Mouse (Mus musculus) hindbrain, embryonic 16.5 days (tissue): ENCODE data around the gene Gm28635. TPM values are rescaled to one million over a fixed set of nuclear protein-coding genes. Genes with fewer than 3 reads are reported as not detected.

Experiments
- ATAC-seq: fragments of 200-750 bp; cut with Nextera tagmentation; 2 replicates; pipeline ENCODE4 v1.8.0; 2017; ENCODE audit warnings: moderate TSS enrichment, moderate library complexity
- H3K27ac ChIP-seq: fragments of 300-500 bp; sonication (generic); 2 replicates; pipeline ENCODE4 v1.5.1; 2014; ENCODE audit warnings: low read depth, mild to moderate bottlenecking, control low read depth, low read length, moderate library complexity
- H3K27me3 ChIP-seq: fragments of 300-500 bp; sonication (generic); replicated peaks from 2 replicates; pipeline ENCODE4 v1.6.1; 2014; ENCODE audit warnings: low read length; ENCODE audit not compliant: control insufficient read depth, insufficient read depth
- H3K36me3 ChIP-seq: fragments of 300-500 bp; sonication (generic); 2 replicates; pipeline ENCODE4 v1.6.1; 2014; ENCODE audit warnings: mild to moderate bottlenecking, low read length, moderate library complexity, mixed read lengths; ENCODE audit not compliant: control insufficient read depth, insufficient read depth
- H3K4me1 ChIP-seq: fragments of 300-500 bp; sonication (generic); 2 replicates; pipeline ENCODE4 v1.6.1; 2014; ENCODE audit warnings: low read depth, low read length; ENCODE audit not compliant: control insufficient read depth, insufficient read depth
- H3K4me2 ChIP-seq: fragments of 300-500 bp; sonication (generic); 2 replicates; pipeline ENCODE4 v1.6.1; 2014; ENCODE audit warnings: mild to moderate bottlenecking, low read length, control low read depth, moderate library complexity
- H3K4me3 ChIP-seq: fragments of 300-500 bp; sonication (generic); 2 replicates; pipeline ENCODE4 v1.5.1; 2014; ENCODE audit warnings: mild to moderate bottlenecking, low read length, control low read depth, moderate library complexity
- H3K9ac ChIP-seq: fragments of 300-500 bp; sonication (generic); 2 replicates; pipeline ENCODE4 v1.6.1; 2014; ENCODE audit warnings: low read depth, mild to moderate bottlenecking, control low read depth, low read length, moderate library complexity
- H3K9me3 ChIP-seq: fragments of 300-500 bp; sonication (generic); 2 replicates; pipeline ENCODE4 v1.6.1; 2014; ENCODE audit warnings: mild to moderate bottlenecking, low read length, moderate library complexity; ENCODE audit not compliant: control insufficient read depth
- WGBS: fragments of 180-500 bp; shearing (Covaris S2); extraction: QIAGEN DNeasy Blood & Tissue Kit; methylation state at CpG from one replicate; pipeline ENCODE4 v1.1.7; 2014; 5-methylcytosine and 5-hydroxymethylcytosine counted together
- polyA plus RNA-seq: library from polyadenylated mRNA; unstranded; fragments of >200 nt; fragmentation: Nextera tagmentation; extraction: Ambion mirVana; gene quantifications from 2 replicates; pipeline ENCODE4 v1.2.1, GENCODE M21; 2015

Gm28635 gene
- polyA plus RNA-seq, 1 experiment from 2014 or later, result not detected

- no peaks in the 10 kb centered on the region for H3K27me3 ChIP-seq
- H3K4me2 ChIP-seq, result peak overlapping the region; percentile 93
- no peaks in the 10 kb centered on the region for H3K9me3 ChIP-seq
- peaks cover 12% of the 10 kb centered on the region for H3K4me1 ChIP-seq
- no peak for ATAC-seq
- H3K4me3 ChIP-seq, result peak overlapping the region; percentile 96
- 37% methylated on average over 9 of the region's 9 CpGs for WGBS
- no peaks in the 10 kb centered on the region for H3K36me3 ChIP-seq
- H3K27ac ChIP-seq, result peak overlapping the region; percentile 89
- peak overlapping the region; percentile 79 for H3K9ac ChIP-seq
Measured at GRCm38 (mm10) chr2:84716423-84717355, 38.8 kb upstream of the Gm28635 start.

DNA sequence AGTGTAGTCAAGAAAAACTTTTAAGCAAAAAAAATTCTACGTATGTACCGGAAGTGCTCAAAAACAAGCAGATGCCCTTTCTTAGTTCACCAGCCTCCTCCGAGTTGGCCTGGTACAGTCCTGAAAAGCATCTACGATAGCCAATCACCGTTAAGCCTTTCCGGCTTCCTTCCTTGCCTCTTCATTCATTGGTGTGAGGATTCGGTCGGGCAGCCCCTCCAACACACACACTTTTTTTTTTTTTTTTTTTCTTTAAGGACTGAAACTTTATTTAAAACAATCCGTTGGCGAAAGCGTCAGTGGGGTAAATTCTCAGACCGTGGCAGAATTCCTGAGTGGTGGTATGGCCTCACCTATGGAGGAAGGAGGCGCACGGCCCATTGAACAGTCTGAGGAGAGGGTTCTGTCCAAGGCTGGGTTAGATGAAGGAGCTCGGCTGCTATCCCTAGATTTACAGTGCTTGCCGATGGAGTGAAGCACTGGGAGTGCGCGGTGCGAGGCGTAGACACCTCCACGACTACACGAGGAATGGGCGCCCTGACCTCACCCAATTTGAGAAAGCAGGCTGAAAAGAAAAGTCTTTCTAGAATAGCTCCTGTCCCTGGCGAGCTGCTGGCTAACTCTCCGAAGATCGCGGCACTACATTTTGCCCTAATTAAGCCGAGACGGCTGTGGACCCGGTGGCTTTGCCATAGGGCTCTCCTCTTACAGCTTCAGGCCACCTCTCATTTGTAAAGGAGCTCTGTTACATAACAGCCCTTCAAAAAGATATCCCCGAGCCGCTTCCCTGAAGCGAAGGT lies 37.9 kb upstream of the Gm28635 start:
- under 1% methylated on average over 33 of the region's 33 CpGs for WGBS
- peak overlapping the region; percentile 98 for H3K27ac ChIP-seq

GRCm38 (mm10) chr2:84714811-84715561 lies 37.1 kb upstream of the Gm28635 start, which contains the start of gene Zdhhc5:
Zdhhc5 (minus strand) TSS chr2:84715180.
- H3K4me1 ChIP-seq, result peaks cover 12% of the 10 kb centered on the region
- ATAC-seq, result peak; percentile 96
- peak within 1 kb of the TSS; percentile 95 for H3K9ac ChIP-seq
- H3K4me3 ChIP-seq, result peak within 1 kb of the TSS; percentile 96
- H3K4me2 ChIP-seq, result peak within 1 kb of the TSS; percentile 93
- peak within 1 kb of the TSS; percentile 98 for H3K27ac ChIP-seq
- H3K36me3 ChIP-seq, result peaks cover 8% of the 10 kb centered on the region
- WGBS, result under 1% methylated on average over 97 of the region's 107 CpGs
- H3K9me3 ChIP-seq, result no peaks in the 10 kb centered on the region
- no peaks in the 10 kb centered on the region for H3K27me3 ChIP-seq

More for the DNA sequence above, 37.9 kb upstream of the Gm28635 start:
- Histone ChIP-seq H3K9ac (peak overlapping the region; percentile 79), H3K27me3 (no peaks in the 10 kb centered on the region), H3K4me2 (peak overlapping the region; percentile 93), H3K9me3 (no peaks in the 10 kb centered on the region), H3K36me3 (peaks cover under 1% of the 10 kb centered on the region; the same call in 1 of the 2 replicates), H3K4me3 (peak overlapping the region; percentile 96), H3K4me1 (peaks cover 12% of the 10 kb centered on the region)
- ATAC-seq, result peak; percentile 96

GRCm38 (mm10) chr2:84714422-84714810 lies 36.6 kb upstream of the Gm28635 start:
- peaks cover 8% of the 10 kb centered on the region for H3K36me3 ChIP-seq
- peak; percentile 12; the same call in 1 of the 2 replicates for ATAC-seq
- WGBS, result 0% methylated on average over 24 of the region's 26 CpGs

GRCm38 (mm10) chr2:84711898-84712297 lies 34.1 kb upstream of the Gm28635 start:
- no peak overlapping the region for H3K9ac ChIP-seq
- no peak overlapping the region for H3K4me3 ChIP-seq
- H3K4me1 ChIP-seq, result peaks cover 16% of the 10 kb centered on the region
- no peak overlapping the region for H3K4me2 ChIP-seq
- 91% methylated on average over 2 of the region's 2 CpGs for WGBS
- ATAC-seq, result no peak
- H3K36me3 ChIP-seq, result peaks cover 16% of the 10 kb centered on the region
- no peak overlapping the region for H3K27ac ChIP-seq
- no peaks in the 10 kb centered on the region for H3K9me3 ChIP-seq
- no peaks in the 10 kb centered on the region for H3K27me3 ChIP-seq

More at GRCm38 (mm10) chr2:84714422-84714810, 36.6 kb upstream of the Gm28635 start:
- Histone ChIP-seq H3K27ac (peak overlapping the region; percentile 98), H3K27me3 (no peaks in the 10 kb centered on the region), H3K4me3 (peak overlapping the region; percentile 96), H3K4me2 (peak overlapping the region; percentile 76), H3K9me3 (no peaks in the 10 kb centered on the region), H3K9ac (peak overlapping the region; percentile 95), H3K4me1 (peaks cover 12% of the 10 kb centered on the region)

- H3K27me3 ChIP-seq, result no peaks in the 10 kb centered on the region
- WGBS, result 63% methylated on average over 1 of the region's 1 CpGs
- no peak for ATAC-seq
- no peak overlapping the region for H3K4me3 ChIP-seq
- H3K27ac ChIP-seq, result no peak overlapping the region
- H3K4me1 ChIP-seq, result peaks cover 3% of the 10 kb centered on the region
- peaks cover 16% of the 10 kb centered on the region for H3K36me3 ChIP-seq
- H3K4me2 ChIP-seq, result no peak overlapping the region
- H3K9ac ChIP-seq, result no peak overlapping the region
- no peaks in the 10 kb centered on the region for H3K9me3 ChIP-seq
Measured at GRCm38 (mm10) chr2:84707523-84707922, 29.7 kb upstream of the Gm28635 start.

DNA sequence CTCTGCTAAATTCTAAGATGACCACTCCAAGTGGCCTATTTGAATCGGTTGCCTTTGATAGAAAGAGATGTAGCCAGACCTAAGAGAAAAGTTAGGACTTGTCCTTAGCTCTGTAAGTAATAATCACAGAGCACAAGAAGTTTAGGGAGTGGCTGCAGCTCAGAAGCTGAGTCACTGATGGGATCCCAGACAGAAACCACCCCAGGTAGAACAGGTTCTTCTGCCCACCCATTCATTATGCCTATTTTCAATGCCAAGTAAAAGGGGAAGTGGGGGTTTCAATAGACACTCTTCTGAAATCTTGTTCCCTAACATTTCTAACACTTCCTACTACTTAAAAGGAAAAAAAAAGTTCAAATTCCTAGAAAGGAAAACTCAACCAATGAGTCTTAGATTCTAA lies 27.5 kb upstream of the Gm28635 start:
- Histone ChIP-seq H3K27me3 (no peaks in the 10 kb centered on the region), H3K4me2 (no peak overlapping the region), H3K9me3 (no peaks in the 10 kb centered on the region), H3K9ac (no peak overlapping the region), H3K27ac (no peak overlapping the region), H3K36me3 (peaks cover 11% of the 10 kb centered on the region), H3K4me3 (no peak overlapping the region), H3K4me1 (peaks cover 3% of the 10 kb centered on the region; the same call in 1 of the 2 replicates)
- ATAC-seq, result no peak
- WGBS, result 100% methylated on average over 1 of the region's 1 CpGs

DNA sequence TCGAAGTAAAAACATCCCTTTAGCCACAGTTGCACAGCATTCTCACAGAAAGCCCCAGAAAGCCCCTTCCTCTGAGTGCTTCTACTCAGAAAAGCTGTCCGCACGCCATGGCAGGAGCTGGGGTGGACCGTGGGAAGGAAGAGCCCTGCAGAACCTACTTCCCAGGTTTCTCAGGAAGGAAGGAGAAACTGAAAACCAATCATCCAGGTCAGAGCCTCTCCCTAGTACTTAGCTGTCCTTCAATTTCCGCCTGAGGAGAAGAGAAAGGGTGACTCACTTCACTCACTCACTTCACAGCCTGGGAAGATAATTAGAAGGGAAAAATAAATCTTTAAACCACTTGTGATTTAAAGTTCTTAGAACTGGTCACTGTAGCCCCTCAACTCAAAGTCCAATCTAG lies 26.5 kb upstream of the Gm28635 start:
- H3K4me3 ChIP-seq, result no peak overlapping the region
- no peaks in the 10 kb centered on the region for H3K9me3 ChIP-seq
- peaks cover 3% of the 10 kb centered on the region; the same call in 1 of the 2 replicates for H3K4me1 ChIP-seq
- H3K9ac ChIP-seq, result no peak overlapping the region
- ATAC-seq, result no peak
- 76% methylated on average over 5 of the region's 5 CpGs for WGBS
- H3K27me3 ChIP-seq, result no peaks in the 10 kb centered on the region
- H3K27ac ChIP-seq, result no peak overlapping the region
- H3K36me3 ChIP-seq, result peaks cover 8% of the 10 kb centered on the region
- H3K4me2 ChIP-seq, result no peak overlapping the region
